Mouse (Mus musculus) ES-E14 (cell line): ENCODE data around the gene Skida1. TPM values are rescaled to one million over a fixed set of nuclear protein-coding genes. Genes with fewer than 3 reads are reported as not detected.
A peak's percentile ranks its signal among the peaks of the same experiment; 100 is the strongest.

Source experiments
- DNase-seq: peaks from one replicate; pipeline ENCODE4 v3.0.0-alpha.2; 2013; ENCODE audit warnings: low read depth, low spot score
- H3K27ac ChIP-seq: 2 replicates; pipeline ENCODE4 v1.5.1; 2012; ENCODE audit warnings: low read depth, mild to moderate bottlenecking, low read length, moderate library complexity, mixed read lengths; ENCODE audit not compliant: poor library complexity, insufficient read depth, severe bottlenecking
- H3K36me3 ChIP-seq: 2 replicates; pipeline ENCODE4 v1.6.1; 2012; ENCODE audit warnings: mild to moderate bottlenecking, low read length, moderate library complexity, mixed read lengths; ENCODE audit not compliant: control insufficient read depth, poor library complexity, insufficient read depth, severe bottlenecking
- H3K4me1 ChIP-seq, 2 experiments: fragments of 150-350 bp in 1 of 2; sonication (generic) in 1 of 2; 2 replicates each; pipeline ENCODE4 v1.6.1; 2012; ENCODE audit warnings: low read length in 2 of 2, mild to moderate bottlenecking in 1 of 2, mixed read lengths in 1 of 2; ENCODE audit not compliant: control insufficient read depth in 2 of 2, insufficient read depth in 2 of 2, poor library complexity in 1 of 2
- H3K4me3 ChIP-seq, 2 experiments: fragments of 150-350 bp in 1 of 2; sonication (generic) in 1 of 2; 2 replicates each; pipeline ENCODE4 v1.5.1; 2012; ENCODE audit warnings: low read length in 2 of 2, low read depth in 1 of 2, mild to moderate bottlenecking in 1 of 2, mixed read lengths in 1 of 2; ENCODE audit not compliant: insufficient read depth in 1 of 2, poor library complexity in 1 of 2, severe bottlenecking in 1 of 2
- H3K9ac ChIP-seq: 2 replicates; pipeline ENCODE4 v1.6.1; 2012; ENCODE audit warnings: low read depth, mild to moderate bottlenecking, low read length, mixed read lengths; ENCODE audit not compliant: poor library complexity, insufficient read depth, severe bottlenecking
- H3K9me3 ChIP-seq: fragments of 150-350 bp; sonication (generic); 2 replicates; pipeline ENCODE4 v1.6.1; 2012; ENCODE audit warnings: low read depth, mild to moderate bottlenecking, low read length; ENCODE audit not compliant: control insufficient read depth, insufficient read depth
- CHD2 ChIP-seq: IDR thresholded peaks from 2 replicates; pipeline ENCODE4 v1.6.1; 2014; ENCODE audit warnings: mild to moderate bottlenecking, low read depth, low read length, inconsistent platforms
- HCFC1 ChIP-seq: IDR thresholded peaks from 2 replicates; pipeline ENCODE4 v1.6.1; 2012; ENCODE audit warnings: low read length, inconsistent platforms, borderline replicate concordance; ENCODE audit not compliant: insufficient read depth
- MAFK ChIP-seq: IDR thresholded peaks from 2 replicates; pipeline ENCODE4 v1.6.1; 2014; ENCODE audit warnings: mild to moderate bottlenecking, low read depth, low read length, inconsistent platforms; ENCODE audit not compliant: insufficient read depth
- ZC3H11A ChIP-seq: IDR thresholded peaks from 2 replicates; pipeline ENCODE4 v1.6.1; 2012; ENCODE audit warnings: low read depth, mild to moderate bottlenecking, inconsistent platforms, low read length, borderline replicate concordance
- ZNF384 ChIP-seq: IDR thresholded peaks from 2 replicates; pipeline ENCODE4 v1.6.1; 2012; ENCODE audit warnings: low read depth, low read length, inconsistent platforms
- in situ Hi-C, 2 experiments: fragments of 600-800 bp; cut with MboI; formaldehyde crosslinking; loops; one replicate each; pipeline ENCODE4 v1.15.1; 2025; ENCODE audit warnings: low sequenced_read_pairs in 2 of 2, inconsistent platforms in 1 of 2; ENCODE audit not compliant: unreplicated experiment in 2 of 2
- total RNA-seq: library from RNA; depleted of rRNA; stranded (reverse); fragments of 300-350 nt; gene quantifications from 2 replicates; pipeline ENCODE4 v1.2.3, GENCODE M21; 2012

The Skida1 gene
- total RNA-seq, 1 experiment: 2.6 TPM

DNA sequence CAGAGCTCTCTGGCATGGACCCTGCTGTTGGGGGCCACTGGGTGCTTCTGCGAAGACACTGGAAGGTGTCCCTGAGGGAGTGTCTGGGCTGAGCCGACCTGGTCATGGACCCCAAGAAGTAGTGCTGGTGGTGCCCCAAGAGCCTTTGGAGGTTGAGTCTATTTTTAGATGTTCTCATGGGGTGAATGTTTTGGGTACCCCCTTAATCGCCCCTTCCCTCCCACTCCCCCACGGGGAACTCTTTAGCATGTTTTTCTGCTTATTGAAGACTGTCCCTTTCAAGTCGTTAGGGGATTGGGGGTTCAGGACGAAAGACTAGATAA, 16.8 kb upstream of the Skida1 start:
- Histone ChIP-seq H3K27ac (peak overlapping the region; percentile 59), H3K9me3 (no peaks in the 10 kb centered on the region), H3K36me3 (peaks cover 2% of the 10 kb centered on the region), H3K4me1 (peaks cover 0 to 9% of the 10 kb centered on the region in 2 experiments; a peak in 3 of 4 replicates), H3K4me3 (peak overlapping the region; percentile 77 to 78), H3K9ac (peak overlapping the region; percentile 73)
- DNase-seq: no peak
- in situ Hi-C loops: no loop called here
- TF ChIP-seq HCFC1 (no peak), ZNF384 (no peak), CHD2 (no peak), MAFK (no peak), ZC3H11A (no peak)

DNA sequence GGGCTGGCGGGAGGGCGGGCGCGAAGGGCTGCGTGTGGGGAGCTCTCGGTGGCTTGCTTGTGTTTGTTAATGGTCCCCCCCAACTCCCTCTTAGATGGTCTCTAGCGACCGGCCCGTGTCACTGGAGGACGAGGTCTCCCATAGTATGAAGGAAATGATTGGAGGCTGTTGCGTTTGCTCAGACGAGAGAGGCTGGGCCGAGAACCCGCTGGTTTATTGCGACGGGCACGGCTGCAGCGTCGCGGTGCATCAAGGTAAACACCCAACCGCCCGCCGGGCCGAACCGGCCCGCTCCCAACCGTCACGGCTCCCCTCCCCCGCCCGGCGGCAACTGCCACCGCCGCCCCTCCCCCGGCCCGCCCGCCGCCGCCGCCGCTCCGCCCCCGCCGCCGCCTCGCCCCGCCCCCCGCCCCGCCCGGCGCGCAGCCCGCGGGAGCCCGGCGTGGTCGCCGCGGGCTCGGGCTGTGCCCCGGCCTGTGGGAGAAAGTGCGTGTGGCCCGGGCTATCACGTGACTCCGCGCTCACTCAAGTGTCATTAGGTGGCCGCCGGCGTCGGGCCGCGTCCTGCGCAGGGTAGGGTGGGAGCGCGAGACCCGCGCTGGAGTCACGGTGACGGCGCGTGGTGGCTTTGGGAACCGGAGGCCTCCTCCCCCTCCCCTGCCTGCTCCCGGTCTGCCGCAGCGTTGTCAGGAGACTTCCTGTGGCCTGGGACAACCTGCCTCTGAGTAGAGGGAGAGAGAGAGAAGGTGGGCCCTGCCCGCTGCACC, 16.3 kb upstream of the Skida1 start:
- Histone ChIP-seq H3K4me3 (peak overlapping the region; percentile 77 to 81), H3K9ac (peak overlapping the region; percentile 96), H3K9me3 (no peaks in the 10 kb centered on the region), H3K4me1 (peaks cover 0 to 9% of the 10 kb centered on the region in 2 experiments; a peak in 3 of 4 replicates), H3K36me3 (peaks cover 2% of the 10 kb centered on the region), H3K27ac (peak overlapping the region; percentile 99)
- no peak for TF ChIP-seq ZC3H11A
- DNase-seq: no peak
- in situ Hi-C loops: no loop called here

DNA sequence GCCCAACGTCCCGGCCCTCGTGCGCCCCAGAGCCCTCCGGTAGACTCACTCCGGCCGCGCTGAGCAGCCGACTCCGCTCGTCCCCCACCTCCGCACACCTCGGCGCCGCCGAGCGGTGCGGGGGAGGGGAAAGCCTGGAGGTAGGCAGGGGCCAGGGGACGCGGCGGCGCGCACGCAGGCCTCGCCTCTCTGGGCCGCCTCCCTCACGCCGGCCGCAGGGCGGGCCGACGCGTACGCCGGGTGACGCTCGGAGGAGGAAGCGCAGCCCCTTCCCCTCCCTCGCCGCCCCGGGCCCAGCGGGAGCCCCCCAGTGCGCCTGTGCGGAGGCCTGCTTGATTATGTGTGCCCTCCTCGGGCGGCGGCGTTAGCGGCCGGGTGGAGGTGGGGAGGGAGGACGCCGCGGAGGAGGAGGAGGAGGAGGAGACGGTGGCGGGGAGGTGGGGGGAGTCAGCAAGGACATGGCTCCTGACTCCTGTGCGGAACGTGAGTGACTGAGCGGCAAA, 15.6 kb upstream of the Skida1 start:
- H3K27ac ChIP-seq: peak overlapping the region; percentile 99
- H3K9ac ChIP-seq: peak overlapping the region; percentile 96
- no peak for DNase-seq
- H3K4me1 ChIP-seq: peaks cover 0 to 9% of the 10 kb centered on the region in 2 experiments; a peak in 3 of 4 replicates
- TF ChIP-seq ZC3H11A (no peak), ZNF384 (no peak), HCFC1 (peak; percentile 61; the same call in 1 of the 2 replicates)
- H3K9me3 ChIP-seq: no peaks in the 10 kb centered on the region
- H3K36me3 ChIP-seq: peaks cover 2% of the 10 kb centered on the region
- in situ Hi-C loops: no loop called here
- H3K4me3 ChIP-seq: peak overlapping the region; percentile 77 to 81

DNA sequence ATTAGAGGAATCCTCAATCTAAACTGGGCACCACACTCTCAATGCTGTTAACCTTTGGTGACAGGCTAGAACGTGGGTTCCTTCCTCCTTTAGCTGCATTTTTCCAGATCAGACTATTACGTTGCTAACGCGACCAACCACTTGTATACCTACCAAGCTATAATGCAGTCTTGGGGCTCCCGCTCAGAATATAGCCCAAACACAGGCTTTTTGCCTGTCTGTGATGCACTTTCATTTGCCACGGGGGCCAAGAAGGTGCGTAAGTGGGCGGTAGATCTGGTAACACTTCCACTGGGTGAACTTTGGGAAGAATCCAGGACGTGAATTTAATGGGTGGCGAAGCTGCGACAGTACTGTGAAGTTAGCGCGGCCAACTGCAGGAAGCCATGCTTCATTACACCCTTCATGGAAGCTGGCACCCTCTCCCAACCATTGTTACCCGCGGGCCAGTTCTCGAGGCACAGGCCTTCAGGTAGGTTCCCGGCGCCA, 15.0 kb upstream of the Skida1 start:
- Histone ChIP-seq H3K36me3 (peaks cover 2% of the 10 kb centered on the region), H3K27ac (peak overlapping the region; percentile 99), H3K4me1 (peaks cover 0 to 9% of the 10 kb centered on the region in 2 experiments; a peak in 3 of 4 replicates), H3K4me3 (peak overlapping the region; percentile 77 to 81), H3K9ac (peak overlapping the region; percentile 96), H3K9me3 (no peaks in the 10 kb centered on the region)
- in situ Hi-C loops: no loop called here
- TF ChIP-seq ZC3H11A (no peak), HCFC1 (no peak), CHD2 (no peak), MAFK (no peak)
- DNase-seq: peak; percentile 28

DNA sequence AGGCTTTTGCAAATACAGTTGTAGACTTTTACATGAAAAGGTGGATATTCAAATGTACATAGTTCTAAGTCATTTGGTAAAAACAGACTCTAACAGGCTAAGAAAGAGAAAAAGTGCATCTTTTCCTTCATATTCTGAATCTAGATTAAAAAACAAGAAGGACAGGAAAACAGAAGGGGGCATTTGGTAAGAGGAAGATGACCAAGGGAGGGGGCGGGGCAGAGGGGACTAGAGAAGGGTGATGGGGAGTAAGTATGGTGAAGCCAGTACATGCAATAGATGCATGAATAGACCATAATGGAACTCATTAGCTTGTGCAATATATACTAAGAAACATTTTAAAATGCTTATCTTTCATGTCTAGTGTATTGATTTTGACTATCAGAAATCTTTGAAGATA, 11.5 kb upstream of the Skida1 start:
- no peak overlapping the region for H3K27ac ChIP-seq
- no peak for DNase-seq
- peaks cover 0 to 8% of the 10 kb centered on the region in 2 experiments; a peak in 2 of 4 replicates for H3K4me1 ChIP-seq
- H3K36me3 ChIP-seq: no peaks in the 10 kb centered on the region
- in situ Hi-C loops: no loop called here
- no peak overlapping the region for H3K9ac ChIP-seq
- TF ChIP-seq CHD2: no peak
- no peak for TF ChIP-seq MAFK
- no peak for TF ChIP-seq HCFC1
- TF ChIP-seq ZC3H11A: no peak
- TF ChIP-seq ZNF384: no peak
- no peaks in the 10 kb centered on the region for H3K9me3 ChIP-seq
- no peak overlapping the region for H3K4me3 ChIP-seq
